Mouse (Mus musculus): ENCODE data around the gene Gm43518.

DNA sequence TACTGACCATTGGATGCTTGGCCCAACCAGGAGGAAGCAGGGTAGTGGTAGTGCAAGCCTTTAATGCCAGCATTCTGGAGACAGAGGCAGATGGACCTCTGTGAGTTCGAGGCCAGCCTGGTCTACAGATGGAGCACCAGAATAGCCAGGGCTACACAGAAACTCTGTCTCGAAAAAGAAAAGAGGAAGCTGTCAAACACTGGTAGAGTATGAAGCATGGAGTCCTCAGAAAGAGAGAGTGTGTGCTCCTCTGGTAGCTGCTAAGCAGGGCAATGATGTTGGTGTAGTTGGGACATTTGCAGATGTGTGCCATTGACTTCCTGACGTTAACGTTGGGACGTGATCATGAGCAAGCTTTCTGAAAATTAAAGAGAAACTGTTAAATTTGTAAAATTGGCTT lies 11.3 kb downstream of the Gm43518 start:
- TF ChIP-seq CTCF (IDR thresholded peaks at IDR 0.05; ENCODE audit: low read depth, low read length) (no peak), POLR2A (IDR thresholded peaks at IDR 0.05; ENCODE audit: borderline replicate concordance, low read depth, low read length) (no peak)
